Mouse (Mus musculus) frontal cortex, adult 2 months (tissue): ENCODE data around the gene Tenm3. TPM values are rescaled to one million over a fixed set of nuclear protein-coding genes. Genes with fewer than 3 reads are reported as not detected.
A peak's percentile ranks its signal among the peaks of the same experiment; 100 is the strongest.

Source experiments
- DNase-seq, 2 experiments: peaks; one replicate each; pipeline ENCODE4 v3.0.0; 2022; ENCODE audit warnings: low spot score in 1 of 2; ENCODE audit errors: extremely low spot score in 1 of 2
- polyA plus RNA-seq: library from polyadenylated mRNA; depleted of rRNA; stranded (reverse); fragments of >200 nt; gene quantifications from 2 replicates; pipeline ENCODE4 v1.2.3, GENCODE M21; 2012

Gene Tenm3
- polyA plus RNA-seq, 1 experiment = 34.4 TPM

- DNase-seq = no peak
Observed at GRCm38 (mm10) chr8:48540894-48541293, 302.9 kb downstream of the Tenm3 start.

- DNase-seq = no peak
Observed at GRCm38 (mm10) chr8:48535833-48536232, 307.9 kb downstream of the Tenm3 start.

- no peak for DNase-seq
Observed at GRCm38 (mm10) chr8:48531795-48532194, 312.0 kb downstream of the Tenm3 start.

- peak in 1 of 2 experiments; percentile 37 for DNase-seq
Observed at GRCm38 (mm10) chr8:48530916-48531570, 312.7 kb downstream of the Tenm3 start.

- DNase-seq = peak in 1 of 2 experiments; percentile 75
Observed at GRCm38 (mm10) chr8:48527418-48527817, 316.3 kb downstream of the Tenm3 start.

- no peak for DNase-seq
Observed at GRCm38 (mm10) chr8:48522536-48523123, 321.1 kb downstream of the Tenm3 start.

GRCm38 (mm10) chr8:48522004-48522403, 321.7 kb downstream of the Tenm3 start:
- no peak for DNase-seq

GRCm38 (mm10) chr8:48517431-48517830, 326.3 kb downstream of the Tenm3 start:
- no peak for DNase-seq

GRCm38 (mm10) chr8:48514230-48514629, 329.5 kb downstream of the Tenm3 start:
- DNase-seq = no peak

- no peak for DNase-seq
Observed at GRCm38 (mm10) chr8:48513801-48514200, 329.9 kb downstream of the Tenm3 start.

- DNase-seq = peak in 1 of 2 experiments; percentile 26
Observed at GRCm38 (mm10) chr8:48511546-48511945, 332.2 kb downstream of the Tenm3 start.

- DNase-seq = peak; percentile 49 to 67
Observed at GRCm38 (mm10) chr8:48511137-48511536, 332.6 kb downstream of the Tenm3 start.

- DNase-seq = no peak
Observed at GRCm38 (mm10) chr8:48508641-48509599, 334.8 kb downstream of the Tenm3 start.

GRCm38 (mm10) chr8:48507719-48508501, 335.8 kb downstream of the Tenm3 start:
- DNase-seq = no peak

- DNase-seq = no peak
Observed at GRCm38 (mm10) chr8:48492491-48492890, 351.3 kb downstream of the Tenm3 start.

- no peak for DNase-seq
Observed at GRCm38 (mm10) chr8:48490635-48491165, 353.1 kb downstream of the Tenm3 start.

GRCm38 (mm10) chr8:48489936-48490634, 353.7 kb downstream of the Tenm3 start:
- no peak for DNase-seq

GRCm38 (mm10) chr8:48489417-48489816, 354.3 kb downstream of the Tenm3 start:
- no peak for DNase-seq

- no peak for DNase-seq
Observed at GRCm38 (mm10) chr8:48488809-48489208, 354.9 kb downstream of the Tenm3 start.

- DNase-seq = no peak
Observed at GRCm38 (mm10) chr8:48484143-48484542, 359.6 kb downstream of the Tenm3 start.
